Mouse (Mus musculus) G1E (cell line): ENCODE measurements around the gene Ube2g1. TPM values are rescaled to one million over a fixed set of nuclear protein-coding genes. Genes with fewer than 3 reads are reported as not detected.
"Not testable (repeated sequence)": the region's sequence is repeated elsewhere in the genome, so short reads cannot be mapped to it uniquely, and the experiment has no call there.

ENCODE experiments used
- ATAC-seq: 2 replicates; pipeline ENCODE4 v1.8.0; 2016; ENCODE audit warnings: mild to moderate bottlenecking; ENCODE audit not compliant: insufficient number of reproducible peaks, poor library complexity, low FRiP score, severe bottlenecking; ENCODE audit errors: extremely low read depth
- DNase-seq: peaks from one replicate; pipeline ENCODE4 v3.0.0; 2012; ENCODE audit warnings: low spot score
- H3K27me3 ChIP-seq: 2 replicates; pipeline ENCODE4 v1.6.1; 2012; ENCODE audit warnings: mild to moderate bottlenecking, low read length, inconsistent platforms; ENCODE audit not compliant: insufficient read depth
- H3K36me3 ChIP-seq: replicated peaks from 2 replicates; pipeline ENCODE3; 2012; ENCODE audit warnings: mild to moderate bottlenecking, inconsistent platforms
- H3K4me1 ChIP-seq: 2 replicates; pipeline ENCODE4 v1.6.1; 2012; ENCODE audit warnings: low read depth, low read length, inconsistent platforms, mixed read lengths; ENCODE audit not compliant: insufficient read depth
- H3K4me3 ChIP-seq: 2 replicates; pipeline ENCODE4 v1.5.1; 2012; ENCODE audit warnings: low read depth, mild to moderate bottlenecking, inconsistent platforms, low read length, moderate library complexity, mixed read lengths
- H3K9me3 ChIP-seq: replicated peaks from 2 replicates; pipeline ENCODE4 v1.6.1; 2012; ENCODE audit warnings: inconsistent platforms
- CTCF ChIP-seq: IDR thresholded peaks from 2 replicates; pipeline ENCODE4 v1.5.1; 2012; ENCODE audit warnings: low read depth, low read length, inconsistent platforms, mixed read lengths
- GATA1 ChIP-seq: IDR thresholded peaks from 2 replicates; pipeline ENCODE4 v1.6.1; 2012; ENCODE audit warnings: borderline replicate concordance, low read length, inconsistent platforms, mixed read lengths
- GATA2 ChIP-seq: IDR thresholded peaks from 2 replicates; pipeline ENCODE4 v1.6.1; 2012; ENCODE audit warnings: low read depth, low read length, inconsistent platforms, borderline replicate concordance
- POLR2AphosphoS5 ChIP-seq: IDR thresholded peaks from 2 replicates; pipeline ENCODE4 v1.6.1; 2012; ENCODE audit warnings: low read depth, low read length, inconsistent platforms; ENCODE audit not compliant: insufficient replicate concordance
- TAL1 ChIP-seq: conservative IDR thresholded peaks from 2 replicates; pipeline ENCODE4 v1.6.1; 2012; ENCODE audit warnings: low read depth, low read length, inconsistent platforms, mixed read lengths
- polyA plus RNA-seq: library from polyadenylated mRNA; stranded (reverse); fragments of >175 nt; gene quantifications from 2 replicates; pipeline ENCODE4 v1.2.3, GENCODE M21; 2012
- total RNA-seq, 2 experiments: library from RNA; stranded (forward) in 1 of 2; stranded (reverse) in 1 of 2; fragments of 200-1000 nt in 1 of 2; fragments of >200 nt in 1 of 2; fragmentation: Nextera tagmentation in 1 of 2; gene quantifications; 2 replicates each; pipeline ENCODE4 v1.2.3; 2014 to 2017

The Ube2g1 gene
- total and polyA plus RNA-seq, 3 experiments, result 32.2 to 98.9 (median 60.1) TPM

GRCm38 (mm10) chr11:72595010-72595737, 11.9 kb upstream of the Ube2g1 start:
- TF ChIP-seq CTCF (no peak), POLR2AphosphoS5 (no peak), GATA2 (no peak), GATA1 (no peak), TAL1 (no peak)
- H3K4me3 ChIP-seq, result no peak overlapping the region
- DNase-seq (no peak), ATAC-seq (no peak)
- no peaks in the 10 kb centered on the region for H3K36me3 ChIP-seq
- H3K27me3 ChIP-seq, result peaks cover 15% of the 10 kb centered on the region
- peaks cover 17% of the 10 kb centered on the region for H3K4me1 ChIP-seq
- H3K9me3 ChIP-seq, result no peaks in the 10 kb centered on the region

GRCm38 (mm10) chr11:72597780-72598179, 9.3 kb upstream of the Ube2g1 start:
- Histone ChIP-seq H3K4me1 (peaks cover 20% of the 10 kb centered on the region; the same call in 1 of the 2 replicates), H3K9me3 (no peaks in the 10 kb centered on the region), H3K36me3 (no peaks in the 10 kb centered on the region), H3K27me3 (peaks cover 13% of the 10 kb centered on the region), H3K4me3 (no peak overlapping the region)
- DNase-seq, result no peak
- ATAC-seq, result no peak
- no peak for TF ChIP-seq POLR2AphosphoS5
- TF ChIP-seq TAL1, result no peak
- no peak for TF ChIP-seq GATA1
- TF ChIP-seq GATA2, result no peak
- no peak for TF ChIP-seq CTCF

GRCm38 (mm10) chr11:72607469-72608070, 487 bp downstream of the Ube2g1 start:
- H3K4me1 ChIP-seq, result peaks cover 18% of the 10 kb centered on the region
- TF ChIP-seq GATA2, result no peak
- no peak for TF ChIP-seq POLR2AphosphoS5
- no peak for TF ChIP-seq GATA1
- no peak for TF ChIP-seq TAL1
- TF ChIP-seq CTCF, result no peak
- peaks cover 2% of the 10 kb centered on the region for H3K36me3 ChIP-seq
- DNase-seq (peak; percentile 73), ATAC-seq (0 out of 2 replicates have a peak, but pooled peaks have one; percentile 10)
- H3K9me3 ChIP-seq, result no peaks in the 10 kb centered on the region
- peak overlapping the region; percentile 91 for H3K4me3 ChIP-seq
- no peaks in the 10 kb centered on the region for H3K27me3 ChIP-seq

- Histone ChIP-seq H3K4me1 (peaks cover 18% of the 10 kb centered on the region), H3K9me3 (no peaks in the 10 kb centered on the region), H3K27me3 (no peaks in the 10 kb centered on the region), H3K36me3 (peaks cover 2% of the 10 kb centered on the region), H3K4me3 (peak overlapping the region; percentile 91)
- TF ChIP-seq TAL1 (no peak), GATA1 (no peak), GATA2 (no peak), POLR2AphosphoS5 (no peak), CTCF (no peak)
- ATAC-seq (peak; percentile 83), DNase-seq (peak; percentile 80)
These were observed 1.1 kb downstream of the Ube2g1 start for GRCm38 (mm10) chr11:72608071-72608679.

- no peak overlapping the region; the same call in 1 of the 2 replicates for H3K4me3 ChIP-seq
- no peak for ATAC-seq
These were observed 2.2 kb downstream of the Ube2g1 start for GRCm38 (mm10) chr11:72609242-72609641.

GRCm38 (mm10) chr11:72614336-72614735, 7.3 kb downstream of the Ube2g1 start:
- H3K4me3 ChIP-seq, DNase-seq, H3K27me3 ChIP-seq, H3K9me3 ChIP-seq, ATAC-seq: not testable (repeated sequence)
- Histone ChIP-seq H3K4me1 (peaks cover 17% of the 10 kb centered on the region), H3K36me3 (peaks cover 10% of the 10 kb centered on the region)

More at GRCm38 (mm10) chr11:72609242-72609641, 2.2 kb downstream of the Ube2g1 start:
- Histone ChIP-seq H3K9me3 (no peaks in the 10 kb centered on the region), H3K36me3 (peaks cover 2% of the 10 kb centered on the region), H3K27me3 (no peaks in the 10 kb centered on the region), H3K4me1 (peaks cover 18% of the 10 kb centered on the region)
- no peak for DNase-seq
- TF ChIP-seq TAL1 (no peak), CTCF (no peak), POLR2AphosphoS5 (no peak), GATA2 (no peak), GATA1 (no peak)
